Mouse (Mus musculus) lung, postnatal 36 days (tissue): Measurements from ENCODE around the gene Tac4.
A peak's percentile ranks its signal among the peaks of the same experiment; 100 is the strongest.

Experiments
- DNase-seq: peaks from one replicate; pipeline ENCODE4 v3.0.0; 2022; ENCODE audit warnings: mixed read lengths

The Tac4 gene

DNA sequence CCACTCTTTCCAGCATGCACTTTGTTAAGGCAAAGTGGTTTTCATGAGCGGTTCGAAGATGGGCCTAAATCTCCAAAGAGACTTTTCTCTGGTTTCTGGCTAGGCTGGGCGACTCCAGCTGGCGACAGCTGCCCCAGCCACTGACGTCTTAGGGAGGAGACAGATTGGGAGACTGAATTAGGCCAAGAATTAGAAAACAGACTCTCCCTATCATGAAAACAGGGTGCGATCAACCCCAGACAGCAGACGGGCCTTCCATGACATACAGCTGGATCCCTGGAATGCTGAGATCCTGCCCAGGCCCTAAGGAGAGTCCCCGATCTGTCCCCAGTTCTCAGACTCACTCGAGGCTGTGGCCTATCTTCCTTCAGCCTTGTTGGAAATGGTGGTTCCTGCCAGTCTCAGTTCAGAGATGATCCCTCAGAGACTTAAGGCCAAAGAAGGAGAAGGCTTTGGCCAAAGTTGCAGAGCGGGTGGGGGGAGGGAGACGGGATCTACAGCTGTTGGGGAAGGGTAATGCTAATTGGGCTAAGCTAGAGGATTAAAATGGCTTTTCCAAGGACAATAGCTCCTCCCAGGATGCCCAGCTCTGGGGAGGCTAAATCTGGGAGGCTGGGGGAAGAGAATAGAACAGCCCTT is 2.6 kb downstream of the Tac4 start:
- peak; percentile 67 for DNase-seq

DNA sequence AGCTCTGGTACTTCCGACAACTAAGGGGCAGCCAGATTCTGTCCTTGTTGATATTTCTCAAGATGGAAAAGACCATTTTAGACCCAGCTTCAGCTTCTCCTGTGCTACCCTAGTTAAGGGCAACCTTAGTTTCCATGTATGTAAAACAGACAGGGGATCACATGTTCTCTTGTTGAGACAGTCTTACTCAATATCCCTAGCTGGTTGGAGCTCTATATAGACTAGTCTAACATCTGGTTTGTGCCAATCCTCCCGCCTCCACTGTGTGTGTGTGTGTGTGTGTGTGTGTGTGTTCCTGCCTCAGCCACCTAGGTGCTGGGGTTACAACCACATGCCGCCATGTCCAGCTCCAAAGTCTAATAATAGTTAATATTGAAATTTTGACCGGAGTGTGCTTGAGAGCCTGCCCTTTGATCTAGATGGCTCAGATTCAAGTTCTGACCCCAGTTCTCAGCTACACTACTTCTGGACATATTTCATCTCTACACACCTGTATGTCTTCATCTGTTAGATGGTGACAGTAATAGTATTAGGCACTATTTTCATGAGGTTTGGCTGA is 3.2 kb downstream of the Tac4 start:
- DNase-seq, result no peak

DNA sequence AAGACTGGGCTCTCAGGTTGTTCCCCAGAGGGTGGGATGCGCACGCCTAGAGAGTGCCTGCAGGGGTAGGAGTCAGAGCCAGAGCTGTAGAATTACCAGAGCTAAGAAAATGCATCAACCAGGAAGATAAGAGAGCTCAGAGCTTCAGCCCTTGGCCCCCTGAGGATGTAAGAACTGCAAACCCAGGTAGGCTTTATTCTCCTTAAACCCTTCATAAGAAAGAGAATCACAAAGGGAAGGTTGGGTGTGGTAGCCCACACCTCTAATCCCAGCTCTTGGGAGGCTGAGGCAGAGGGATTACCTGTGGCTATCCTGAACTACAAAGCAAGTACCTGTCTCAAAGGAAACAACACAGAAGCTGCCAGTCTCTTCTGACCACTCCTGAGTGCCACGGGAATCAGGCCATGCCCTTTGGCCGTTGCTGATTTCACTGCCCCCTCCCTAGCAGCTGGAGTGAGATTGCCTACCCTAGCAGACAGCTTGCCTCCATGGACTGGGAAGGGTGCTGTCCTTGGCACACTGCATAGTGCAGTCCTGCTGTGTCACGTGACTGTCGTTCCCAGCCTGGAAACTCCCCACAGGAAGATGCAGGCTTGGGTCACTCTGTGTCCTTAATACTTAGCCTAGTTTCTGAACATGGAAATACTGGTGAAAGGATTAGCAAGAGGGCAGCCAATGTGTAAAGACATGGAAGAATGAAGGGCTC is 5.4 kb downstream of the Tac4 start:
- DNase-seq, result peak; percentile 65

DNA sequence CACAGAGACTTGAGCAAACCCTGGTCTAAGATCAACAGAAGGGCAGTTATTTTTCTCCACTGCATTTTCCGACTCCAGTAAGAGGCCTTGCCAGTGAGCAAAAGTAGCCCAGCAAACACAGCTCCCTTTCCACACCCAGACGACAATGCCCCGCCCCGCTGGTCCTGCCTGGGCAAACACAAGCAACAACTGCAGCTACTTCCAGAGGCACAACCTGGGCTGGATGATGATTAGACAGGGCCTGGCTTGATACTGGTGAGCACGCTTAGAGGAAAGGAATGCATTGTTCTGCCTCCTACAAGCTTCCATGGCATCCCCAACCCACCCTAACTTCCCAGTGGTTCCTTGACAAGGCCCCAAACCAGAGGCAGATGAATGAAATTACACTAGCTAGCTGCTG is 12.3 kb downstream of the Tac4 start:
- DNase-seq, result no peak

DNA sequence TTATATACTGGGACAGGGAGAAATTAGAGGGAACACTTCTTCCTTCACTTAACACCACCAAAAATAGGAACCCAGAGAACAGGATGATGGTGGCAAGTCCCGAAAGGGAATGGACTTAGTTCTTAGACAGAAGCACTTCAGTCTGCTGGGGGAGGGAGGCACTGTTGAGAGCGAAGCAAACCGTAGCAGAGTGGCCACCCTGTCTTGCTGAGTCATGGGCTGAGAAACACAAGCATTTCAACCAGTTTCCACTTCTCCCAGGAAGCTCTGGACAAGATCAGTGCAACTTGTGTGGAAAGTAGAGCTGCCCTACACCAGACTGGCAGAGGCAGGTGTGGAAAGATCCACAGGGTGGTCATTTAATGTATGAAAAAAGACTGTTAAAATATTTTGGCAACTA is 13.3 kb downstream of the Tac4 start:
- DNase-seq, result peak; percentile 47

DNA sequence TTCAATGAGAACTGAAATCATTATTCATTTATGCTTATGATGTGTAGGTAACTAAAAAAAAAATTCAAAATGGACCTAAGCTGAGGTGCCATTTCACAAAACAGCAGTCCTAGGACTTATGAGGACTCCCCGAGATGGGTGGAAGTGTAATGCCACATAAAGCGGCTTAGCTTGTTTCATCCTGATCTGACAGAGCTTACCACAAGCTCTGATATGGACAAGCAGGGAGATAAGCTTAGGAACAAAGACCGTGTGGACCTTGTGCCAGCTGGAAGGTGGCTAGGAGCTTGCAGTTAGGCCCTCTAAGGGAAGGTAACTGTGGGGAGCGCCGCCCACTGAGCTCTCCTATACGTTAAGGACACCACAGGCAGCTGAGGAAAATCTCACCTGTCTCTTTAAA is 14.7 kb downstream of the Tac4 start:
- no peak for DNase-seq

DNA sequence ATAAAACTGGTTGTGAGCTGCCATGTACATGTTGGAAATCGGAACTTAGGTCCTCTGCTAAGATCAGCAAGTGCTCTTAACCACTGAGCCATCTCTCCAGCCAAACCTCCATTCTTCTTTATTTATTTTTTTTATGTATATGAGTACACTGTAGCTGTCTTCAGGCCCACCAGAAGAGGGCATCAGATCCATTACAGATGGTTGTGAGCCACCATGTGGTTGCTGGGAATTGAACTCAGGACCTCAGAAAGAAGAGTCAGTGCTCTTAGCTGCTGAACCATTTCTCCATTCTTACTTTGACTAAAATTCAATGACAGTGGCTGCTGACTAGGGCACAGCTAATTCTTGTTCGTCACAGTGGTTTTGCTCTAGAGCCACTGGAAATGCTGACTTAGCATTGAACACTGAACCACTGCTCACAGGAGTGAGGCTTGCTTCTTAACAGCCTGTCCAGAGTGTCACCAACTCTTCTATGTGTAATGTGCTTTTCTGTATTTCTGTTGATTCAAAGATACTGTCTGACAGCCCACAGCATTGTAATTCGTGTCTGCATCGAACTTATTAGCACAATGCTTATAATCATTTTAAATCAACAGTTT is 17.8 kb downstream of the Tac4 start:
- no peak for DNase-seq

DNA sequence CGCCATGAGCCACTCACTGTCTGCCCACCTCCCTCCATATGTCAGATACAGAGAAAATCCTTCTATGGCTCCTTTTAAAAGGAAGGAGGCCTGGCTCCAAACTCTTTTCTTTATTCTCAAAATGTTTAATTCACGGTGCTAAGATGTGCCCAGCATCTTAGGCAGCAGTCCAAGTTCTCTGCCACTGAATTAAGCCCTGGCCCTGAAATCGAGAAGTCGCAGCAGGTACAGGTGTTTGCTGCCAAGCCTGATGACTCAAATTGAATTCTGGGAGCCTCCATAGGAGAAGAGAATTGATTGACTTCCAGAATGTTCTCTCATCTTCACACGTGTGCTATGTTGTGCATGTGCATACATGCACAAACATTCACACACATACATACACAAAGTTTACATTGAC is 21.0 kb downstream of the Tac4 start:
- DNase-seq, result no peak

DNA sequence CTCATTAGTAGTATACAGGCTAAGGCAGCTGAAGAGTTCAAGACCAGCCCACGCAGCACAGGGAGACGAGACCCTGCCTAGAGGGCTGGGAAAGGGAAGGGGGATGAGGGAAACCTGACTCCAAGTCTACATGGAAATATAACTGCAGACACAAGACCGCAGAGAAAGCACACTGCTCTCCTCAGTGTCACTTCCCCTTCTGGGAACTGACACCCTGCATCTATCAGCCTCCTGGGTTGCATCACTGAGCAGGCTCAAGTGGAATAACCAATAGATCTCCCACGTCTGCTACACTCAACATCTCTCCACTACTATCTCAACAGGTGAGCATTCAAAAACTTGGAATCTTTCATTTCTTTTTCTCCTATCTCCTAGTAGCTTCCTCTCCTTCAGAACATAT is 30.7 kb downstream of the Tac4 start:
- peak; percentile 42 for DNase-seq

DNA sequence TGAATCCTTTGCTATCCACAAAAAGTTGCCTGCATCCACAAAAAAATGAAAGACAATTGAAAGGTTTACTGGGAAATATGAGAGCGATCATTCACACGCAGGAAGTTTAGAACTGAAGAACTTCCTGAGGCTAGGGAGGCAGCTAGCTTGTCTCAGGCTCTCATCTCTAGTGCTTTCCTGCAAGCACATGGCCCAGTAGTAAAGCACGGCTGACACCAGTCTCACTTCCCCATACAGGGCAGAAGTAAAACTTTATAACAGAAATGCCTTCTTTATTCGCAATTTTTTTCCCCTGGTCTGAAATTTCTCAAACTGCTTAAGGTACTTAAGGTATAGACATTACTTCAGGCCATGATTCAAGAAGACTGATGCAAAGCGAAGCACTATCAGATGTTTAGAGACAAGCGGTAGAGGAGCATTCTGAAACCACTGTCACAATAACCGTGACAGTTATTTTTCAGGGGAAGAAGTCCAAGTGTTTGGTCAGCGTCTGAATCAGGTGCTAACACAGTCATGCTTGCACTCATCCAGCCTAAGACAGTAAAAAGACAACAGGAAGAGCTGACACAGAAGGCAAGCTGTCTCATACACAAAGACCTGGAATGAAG is 31.8 kb downstream of the Tac4 start:
- DNase-seq, result peak; percentile 57

DNA sequence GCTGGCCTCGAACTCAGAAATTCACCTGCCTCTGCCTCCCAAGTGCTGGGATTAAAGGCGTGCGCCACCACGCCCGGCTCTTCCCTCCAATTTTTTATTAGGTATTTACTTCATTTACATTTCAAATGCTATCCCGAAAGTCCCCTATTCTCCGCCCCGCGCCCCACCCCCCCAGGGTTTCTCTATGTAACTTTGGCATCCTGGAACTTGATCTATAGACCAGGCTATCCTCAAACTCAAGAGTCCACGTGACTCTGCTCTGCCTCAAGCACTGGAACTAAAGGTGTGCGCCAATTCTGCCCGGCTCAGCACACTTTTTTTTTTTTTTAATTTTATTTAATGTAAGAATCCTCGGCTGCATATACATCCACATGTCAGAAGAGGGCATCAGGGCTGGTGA is 34.4 kb downstream of the Tac4 start:
- DNase-seq, result no peak

DNA sequence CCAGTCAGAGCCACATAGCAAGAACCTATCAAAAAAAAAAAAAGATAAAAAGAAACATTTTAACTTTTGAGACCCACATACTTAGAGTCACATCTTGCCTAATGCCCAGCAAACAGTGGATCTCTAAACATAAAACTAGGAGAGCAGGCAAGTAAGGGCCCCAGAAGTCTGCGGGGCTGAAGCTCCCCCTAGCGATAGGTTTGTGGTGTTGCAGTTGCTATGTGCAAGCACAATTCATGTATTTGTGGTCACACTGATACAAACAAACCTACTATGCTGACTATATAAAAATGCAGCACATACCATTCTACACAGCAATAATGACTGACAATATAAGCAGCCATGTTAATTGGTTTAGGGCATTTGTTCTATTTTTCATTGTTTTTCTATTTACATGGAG is 36.8 kb downstream of the Tac4 start:
- DNase-seq, result peak; percentile 39

DNA sequence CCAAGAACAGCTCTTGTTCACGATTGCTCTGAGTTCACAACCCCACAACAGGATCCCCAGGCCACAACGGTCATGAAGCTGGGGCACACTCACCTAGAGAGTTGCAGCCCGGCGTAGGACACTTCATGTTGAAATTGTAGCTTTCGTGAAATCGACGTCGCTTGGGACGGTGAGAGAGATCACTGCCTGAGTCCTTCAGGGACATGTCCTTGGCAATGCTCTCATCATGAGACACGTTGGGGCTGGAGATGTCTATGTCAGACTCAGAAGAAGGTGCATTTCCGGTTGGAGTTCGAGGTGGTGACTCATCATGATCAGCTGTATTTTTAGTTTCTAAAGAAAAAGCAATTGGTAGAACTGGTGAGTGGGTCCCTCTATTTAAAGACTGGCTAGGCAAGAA is 38.6 kb downstream of the Tac4 start:
- DNase-seq, result no peak

DNA sequence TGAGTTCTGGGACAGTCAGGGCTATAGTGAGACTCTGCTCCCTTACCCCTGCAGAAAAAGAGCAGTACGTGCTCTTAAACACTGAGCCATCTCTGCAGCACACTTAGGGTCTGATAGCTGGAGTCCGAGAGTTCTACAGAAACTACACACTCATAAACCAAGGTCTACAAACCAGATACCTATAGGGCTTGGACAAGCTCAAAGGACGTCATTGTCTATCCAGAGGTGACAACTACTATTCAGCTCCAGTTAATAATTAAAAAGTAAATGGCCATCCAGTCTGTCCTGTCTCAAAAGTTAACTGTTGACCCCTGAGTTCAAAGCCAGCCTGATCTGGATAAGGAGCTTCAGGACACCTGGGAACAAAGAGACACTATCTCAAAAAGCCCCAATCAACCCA is 40.4 kb downstream of the Tac4 start:
- DNase-seq, result no peak

DNA sequence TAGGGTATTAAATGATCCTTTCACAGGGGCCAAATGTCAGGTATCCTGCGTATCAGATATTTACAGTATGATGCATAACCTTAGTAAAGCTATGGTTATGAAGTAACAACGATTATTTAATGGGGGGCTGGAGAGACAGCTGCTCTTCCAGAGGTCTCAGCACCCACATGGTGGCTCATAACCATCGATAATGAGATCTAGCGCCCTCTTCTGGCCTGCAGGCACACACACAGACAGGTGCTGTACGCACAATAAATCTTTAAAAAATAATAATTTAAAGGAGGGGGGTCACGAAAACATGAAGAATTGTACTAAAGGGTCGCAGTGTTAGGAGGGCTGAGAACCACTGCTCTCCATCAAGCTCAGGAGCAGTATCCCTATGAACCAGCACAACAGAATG is 44.3 kb downstream of the Tac4 start:
- DNase-seq, result no peak

DNA sequence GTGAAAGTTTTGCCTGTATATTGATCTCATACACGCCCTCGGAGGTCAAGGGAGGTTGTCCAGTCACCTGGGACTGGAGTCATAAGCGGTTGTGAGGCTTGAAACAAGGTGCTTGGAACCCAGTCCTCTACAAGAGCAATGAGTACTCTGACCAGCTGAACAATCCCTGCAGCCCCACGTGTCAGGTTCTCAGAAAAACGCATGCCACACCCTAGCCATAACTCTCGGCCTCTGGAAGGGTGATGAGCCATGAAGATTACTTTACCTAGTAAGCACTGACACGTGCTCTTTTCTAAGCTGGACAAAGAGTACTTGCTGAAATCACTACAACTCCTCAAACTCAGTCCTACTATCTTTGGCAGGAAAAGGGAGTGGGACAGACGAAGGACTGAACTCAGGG is 46.2 kb downstream of the Tac4 start:
- no peak for DNase-seq

DNA sequence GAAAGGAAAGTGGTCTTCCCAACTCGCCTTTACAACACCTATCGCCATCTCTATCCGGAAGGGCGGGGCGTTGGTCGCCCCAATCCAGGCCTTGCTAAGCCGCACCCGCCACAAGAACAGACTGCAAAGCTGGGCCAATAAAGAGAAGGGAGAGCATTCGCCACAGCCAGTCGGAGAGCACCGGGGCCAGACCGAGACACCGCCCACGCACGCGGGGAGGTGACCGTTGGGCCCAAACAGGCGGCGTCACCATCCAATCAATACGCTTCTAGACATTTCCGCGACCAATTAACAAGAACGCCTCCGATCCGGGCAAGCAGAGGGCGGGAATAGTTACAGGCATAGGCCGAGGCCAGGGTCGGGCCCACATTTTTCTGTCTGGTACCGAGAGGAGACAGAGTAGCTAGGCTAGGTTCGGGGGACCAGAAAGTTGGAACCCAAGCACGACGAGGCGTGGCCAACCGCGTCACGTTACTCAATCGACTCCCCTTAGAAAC is 48.2 kb downstream of the Tac4 start:
- DNase-seq, result peak; percentile 99

DNA sequence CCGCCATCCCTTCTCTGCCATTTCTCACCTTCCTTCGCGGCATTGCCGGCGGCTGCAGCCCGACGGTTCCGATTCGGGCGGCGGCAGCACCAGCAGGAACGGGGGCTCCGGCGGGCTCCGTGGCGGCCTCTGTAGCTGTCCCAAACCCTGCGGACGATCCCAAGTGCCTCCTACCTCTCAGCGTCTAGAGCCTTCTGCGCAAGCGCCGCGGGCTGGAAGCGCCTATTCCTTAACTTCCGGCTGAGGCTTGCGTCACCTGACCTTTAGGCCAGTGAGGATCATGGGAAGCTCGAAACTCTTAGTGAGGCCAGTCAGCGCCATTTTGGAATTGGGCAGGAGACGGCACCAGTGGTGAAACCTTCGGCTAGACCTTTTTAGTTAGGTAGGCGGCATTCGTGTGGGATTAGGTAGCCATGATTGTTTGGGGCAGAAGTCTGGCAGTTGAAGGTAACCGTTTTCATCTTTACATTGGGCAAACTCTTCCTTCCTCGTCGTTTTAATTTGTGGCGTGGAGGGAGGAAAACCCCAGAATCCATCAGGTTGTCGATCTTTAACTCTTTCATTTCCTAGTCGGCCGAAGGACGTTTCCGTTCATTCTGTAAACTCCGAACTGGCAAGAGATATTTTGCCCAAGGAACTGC is 48.8 kb downstream of the Tac4 start, which contains the start of gene Kat7:
Gene Kat7, minus strand, starts transcription at position 240 of the 641 bp plus-strand sequence.
- DNase-seq, result peak; percentile 99

DNA sequence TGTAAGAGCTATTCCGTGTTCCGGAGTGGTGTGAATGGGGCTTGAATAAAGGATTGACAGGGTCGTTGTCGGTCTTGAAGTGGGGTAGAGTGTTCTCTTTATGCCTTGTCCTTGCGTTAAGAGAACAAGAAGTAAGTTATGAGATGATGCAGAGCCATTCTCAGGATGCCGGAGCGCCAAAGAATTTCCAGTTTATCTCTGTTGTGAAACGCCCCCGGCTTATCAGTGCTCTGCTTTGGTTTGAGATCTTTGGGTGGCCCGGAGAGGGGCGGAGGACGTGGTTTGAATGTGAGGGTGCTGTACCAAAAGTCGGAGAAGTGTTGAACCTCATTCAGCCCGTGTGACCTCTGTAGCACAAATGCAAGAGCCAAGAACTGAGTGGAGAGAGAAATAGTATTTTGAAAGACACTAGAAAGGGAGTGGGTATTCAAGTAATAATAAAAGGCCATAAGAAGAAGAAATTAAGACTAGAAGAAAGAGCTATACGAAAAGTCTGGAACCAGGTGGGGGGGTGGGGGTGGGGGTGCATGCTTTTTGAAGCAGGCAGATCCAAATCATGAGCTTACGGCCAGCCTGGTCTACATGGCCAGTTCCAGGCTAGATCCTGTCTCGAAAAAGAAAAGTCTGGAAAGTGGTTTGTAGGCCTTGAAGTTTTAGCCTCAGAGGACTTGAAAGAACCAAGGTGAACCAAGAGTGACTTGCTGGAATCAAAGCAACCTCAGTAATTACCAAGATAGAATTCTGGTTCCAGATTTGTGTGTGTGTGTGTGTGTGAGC is 49.5 kb downstream of the Tac4 start:
- peak; percentile 45 for DNase-seq

DNA sequence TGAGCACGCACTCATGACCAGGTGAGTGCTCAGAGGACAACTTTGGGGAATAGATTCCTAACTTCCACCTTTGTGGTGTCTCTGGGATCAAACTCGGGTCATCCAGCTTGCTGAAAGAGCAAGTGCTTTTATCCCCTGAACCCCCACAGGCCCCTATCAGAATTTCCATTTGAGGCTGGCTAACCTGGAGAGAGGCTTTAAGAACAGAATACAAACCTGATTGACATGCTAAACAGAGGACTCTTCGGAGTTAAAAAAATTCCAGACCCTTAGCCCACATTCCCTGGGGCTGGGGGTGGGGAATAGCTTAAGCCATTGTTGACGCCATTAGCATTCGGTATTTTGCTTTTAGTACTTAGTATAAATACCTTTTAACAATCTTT is 50.1 kb downstream of the Tac4 start:
- DNase-seq, result no peak

DNA sequence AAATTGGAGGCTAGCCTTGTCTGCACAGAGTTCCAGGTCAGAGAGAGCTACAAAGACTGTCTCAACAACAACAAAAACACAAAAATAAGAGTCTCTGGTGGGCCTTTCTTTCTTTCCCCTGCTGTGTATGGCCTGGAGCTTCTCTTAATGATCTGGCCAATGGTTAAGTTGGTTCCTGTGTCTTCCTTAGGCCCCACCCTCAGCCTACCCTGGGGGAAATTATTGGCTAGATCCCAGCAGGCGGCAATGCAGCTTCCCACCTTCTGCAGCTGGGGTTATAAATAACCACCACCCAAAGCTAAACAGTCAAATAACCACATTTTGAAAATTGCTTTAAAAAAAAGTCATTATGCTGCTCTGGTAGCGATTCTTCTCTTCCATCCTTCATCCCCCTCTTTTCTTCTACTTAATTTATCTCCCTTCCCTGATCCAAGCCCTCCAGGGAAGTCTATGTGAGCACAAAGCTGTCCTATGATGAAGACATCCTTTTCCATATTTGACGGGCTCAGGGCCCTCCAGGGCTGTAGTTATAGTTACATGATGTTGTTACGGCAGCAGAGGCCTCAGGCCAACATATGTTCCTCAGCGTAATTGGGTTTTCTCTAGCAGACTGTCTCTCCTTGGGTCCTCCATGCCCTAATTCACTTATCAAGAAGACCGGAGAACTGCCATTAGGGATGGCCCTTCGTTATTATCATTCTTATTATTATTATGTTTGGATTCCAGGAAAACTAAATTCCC is 54.1 kb downstream of the Tac4 start:
- no peak for DNase-seq
